Mouse (Mus musculus): ENCODE results near the gene Slc51a. TPM values are rescaled to one million over a fixed set of nuclear protein-coding genes. Genes with fewer than 3 reads are reported as not detected.

The Slc51a gene
- polyA plus RNA-seq, 1 experiment from 2014 or later: not detected

Other genes starting within 250 kb of the Slc51a start
- gene Fbxo45, start 240.7 kb downstream of the Slc51a start, polyA plus RNA-seq (2015; fragmentation: Nextera tagmentation; extraction: Ambion mirVana): 14.6 and 15.6 TPM in 2 replicates
- gene Wdr53, start 240.7 kb downstream of the Slc51a start, polyA plus RNA-seq (2015; fragmentation: Nextera tagmentation; extraction: Ambion mirVana): 19.6 and 20.8 TPM in 2 replicates
- 0.15 TPM in 1 of 2 replicates, not detected in the other for gene Smco1, start 216.4 kb downstream of the Slc51a start, polyA plus RNA-seq (2015; fragmentation: Nextera tagmentation; extraction: Ambion mirVana)
- 28.9 and 34.5 TPM in 2 replicates for gene Rnf168, start 210.4 kb downstream of the Slc51a start, polyA plus RNA-seq (2015; fragmentation: Nextera tagmentation; extraction: Ambion mirVana)
- gene Ubxn7, start 155.6 kb downstream of the Slc51a start, polyA plus RNA-seq (2015; fragmentation: Nextera tagmentation; extraction: Ambion mirVana): 22.7 and 25.7 TPM in 2 replicates
- gene Tm4sf19, start 87.4 kb downstream of the Slc51a start, polyA plus RNA-seq (2015; fragmentation: Nextera tagmentation; extraction: Ambion mirVana): 0.30 and 0.35 TPM in 2 replicates
- 31.5 and 39.0 TPM in 2 replicates for gene Tctex1d2, start 68.2 kb downstream of the Slc51a start, polyA plus RNA-seq (2015; fragmentation: Nextera tagmentation; extraction: Ambion mirVana)
- gene Pcyt1a, start 57.0 kb downstream of the Slc51a start, polyA plus RNA-seq (2015; fragmentation: Nextera tagmentation; extraction: Ambion mirVana): 39.7 and 41.3 TPM in 2 replicates
- gene Zdhhc19, start 8.4 kb upstream of the Slc51a start, polyA plus RNA-seq (2015; fragmentation: Nextera tagmentation; extraction: Ambion mirVana): not detected in 2 replicates
- gene Tfrc, start 121.0 kb upstream of the Slc51a start, polyA plus RNA-seq (2015; fragmentation: Nextera tagmentation; extraction: Ambion mirVana): 19.8 and 24.0 TPM in 2 replicates
- gene Tnk2, start 156.0 kb upstream of the Slc51a start, polyA plus RNA-seq (2015; fragmentation: Nextera tagmentation; extraction: Ambion mirVana): 16.3 and 19.3 TPM in 2 replicates
- gene Muc4, start 248.0 kb upstream of the Slc51a start, polyA plus RNA-seq (2015; fragmentation: Nextera tagmentation; extraction: Ambion mirVana): 1.2 and 2.3 TPM in 2 replicates